Mouse (Mus musculus): ENCODE results near the gene Chaf1b. TPM values are rescaled to one million over a fixed set of nuclear protein-coding genes. Genes with fewer than 3 reads are reported as not detected.

Chaf1b gene
- polyA plus RNA-seq, 1 experiment: not detected

GRCm38 (mm10) chr16:93910735-93911665 is 27.3 kb downstream of the Chaf1b start:
- no peak overlapping the region for H3K27ac ChIP-seq (ENCODE audit: insufficient read depth, low read depth, low read length)
- H3K4me3 ChIP-seq (ENCODE audit: insufficient read depth, low read depth, low read length): no peak overlapping the region
- 76% methylated on average over 28 of the region's 28 CpGs for WGBS
- no peaks in the 10 kb centered on the region for H3K4me1 ChIP-seq (ENCODE audit: control insufficient read depth, insufficient read depth, low read length)
- TF ChIP-seq CTCF (IDR thresholded peaks at IDR 0.05; ENCODE audit: insufficient read depth, low read depth, low read length) (no peak), POLR2A (IDR thresholded peaks at IDR 0.05; ENCODE audit: insufficient read depth, low read depth, low read length) (no peak)

- 62% methylated on average over 5 of the region's 5 CpGs for WGBS
- Histone ChIP-seq H3K27ac (ENCODE audit: insufficient read depth, low read depth, low read length) (no peak overlapping the region), H3K4me3 (ENCODE audit: insufficient read depth, low read depth, low read length) (no peak overlapping the region), H3K4me1 (ENCODE audit: control insufficient read depth, insufficient read depth, low read length) (no peaks in the 10 kb centered on the region)
- TF ChIP-seq CTCF (IDR thresholded peaks at IDR 0.05; ENCODE audit: insufficient read depth, low read depth, low read length) (no peak), POLR2A (IDR thresholded peaks at IDR 0.05; ENCODE audit: insufficient read depth, low read depth, low read length) (no peak)
Observed at GRCm38 (mm10) chr16:93912158-93912557, 28.5 kb downstream of the Chaf1b start.

GRCm38 (mm10) chr16:93912808-93913207 is 29.1 kb downstream of the Chaf1b start:
- Histone ChIP-seq H3K4me3 (ENCODE audit: insufficient read depth, low read depth, low read length) (no peak overlapping the region), H3K4me1 (ENCODE audit: control insufficient read depth, insufficient read depth, low read length) (no peaks in the 10 kb centered on the region), H3K27ac (ENCODE audit: insufficient read depth, low read depth, low read length) (no peak overlapping the region)
- WGBS: 83% methylated on average over 3 of the region's 3 CpGs
- TF ChIP-seq CTCF (IDR thresholded peaks at IDR 0.05; ENCODE audit: insufficient read depth, low read depth, low read length): no peak
- TF ChIP-seq POLR2A (IDR thresholded peaks at IDR 0.05; ENCODE audit: insufficient read depth, low read depth, low read length): no peak

- TF ChIP-seq POLR2A (IDR thresholded peaks at IDR 0.05; ENCODE audit: insufficient read depth, low read depth, low read length) (no peak), CTCF (IDR thresholded peaks at IDR 0.05; ENCODE audit: insufficient read depth, low read depth, low read length) (no peak)
- 61% methylated on average over 10 of the region's 10 CpGs for WGBS
- peaks cover 2% of the 10 kb centered on the region; the same call in 1 of the 2 replicates for H3K4me1 ChIP-seq (ENCODE audit: control insufficient read depth, insufficient read depth, low read length)
- H3K27ac ChIP-seq (ENCODE audit: insufficient read depth, low read depth, low read length): no peak overlapping the region
- no peak overlapping the region for H3K4me3 ChIP-seq (ENCODE audit: insufficient read depth, low read depth, low read length)
Observed at GRCm38 (mm10) chr16:93913881-93914576, 30.3 kb downstream of the Chaf1b start.

- no peak for TF ChIP-seq POLR2A (IDR thresholded peaks at IDR 0.05; ENCODE audit: insufficient read depth, low read depth, low read length)
- TF ChIP-seq CTCF (IDR thresholded peaks at IDR 0.05; ENCODE audit: insufficient read depth, low read depth, low read length): no peak
- 43% methylated on average over 9 of the region's 10 CpGs for WGBS
- Histone ChIP-seq H3K4me1 (ENCODE audit: control insufficient read depth, insufficient read depth, low read length) (peaks cover 2% of the 10 kb centered on the region; the same call in 1 of the 2 replicates), H3K27ac (ENCODE audit: insufficient read depth, low read depth, low read length) (no peak overlapping the region), H3K4me3 (ENCODE audit: insufficient read depth, low read depth, low read length) (no peak overlapping the region)
Observed at GRCm38 (mm10) chr16:93915338-93915849, 31.7 kb downstream of the Chaf1b start.

- WGBS: 50% methylated on average over 17 of the region's 22 CpGs
- Histone ChIP-seq H3K27ac (ENCODE audit: insufficient read depth, low read depth, low read length) (no peak overlapping the region), H3K4me1 (ENCODE audit: control insufficient read depth, insufficient read depth, low read length) (peaks cover 2% of the 10 kb centered on the region; the same call in 1 of the 2 replicates), H3K4me3 (ENCODE audit: insufficient read depth, low read depth, low read length) (no peak overlapping the region; the same call in 1 of the 2 replicates)
- peak; percentile 47; the same call in 1 of the 2 replicates for TF ChIP-seq CTCF (IDR thresholded peaks at IDR 0.05; ENCODE audit: insufficient read depth, low read depth, low read length)
- TF ChIP-seq POLR2A (IDR thresholded peaks at IDR 0.05; ENCODE audit: insufficient read depth, low read depth, low read length): no peak
Observed at GRCm38 (mm10) chr16:93917712-93918678, 34.3 kb downstream of the Chaf1b start.

GRCm38 (mm10) chr16:93918679-93919060 is 35.0 kb downstream of the Chaf1b start:
- Histone ChIP-seq H3K4me1 (ENCODE audit: control insufficient read depth, insufficient read depth, low read length) (peaks cover 2% of the 10 kb centered on the region; the same call in 1 of the 2 replicates), H3K4me3 (ENCODE audit: insufficient read depth, low read depth, low read length) (no peak overlapping the region; the same call in 1 of the 2 replicates), H3K27ac (ENCODE audit: insufficient read depth, low read depth, low read length) (no peak overlapping the region)
- TF ChIP-seq POLR2A (IDR thresholded peaks at IDR 0.05; ENCODE audit: insufficient read depth, low read depth, low read length): no peak
- 71% methylated on average over 8 of the region's 8 CpGs for WGBS

GRCm38 (mm10) chr16:93919189-93919588 is 35.5 kb downstream of the Chaf1b start:
- Histone ChIP-seq H3K4me1 (ENCODE audit: control insufficient read depth, insufficient read depth, low read length) (peaks cover 3% of the 10 kb centered on the region; the same call in 1 of the 2 replicates), H3K4me3 (ENCODE audit: insufficient read depth, low read depth, low read length) (no peak overlapping the region), H3K27ac (ENCODE audit: insufficient read depth, low read depth, low read length) (no peak overlapping the region)
- 85% methylated on average over 20 of the region's 20 CpGs for WGBS
- no peak for TF ChIP-seq CTCF (IDR thresholded peaks at IDR 0.05; ENCODE audit: insufficient read depth, low read depth, low read length)
- no peak for TF ChIP-seq POLR2A (IDR thresholded peaks at IDR 0.05; ENCODE audit: insufficient read depth, low read depth, low read length)
